Mouse (Mus musculus) spleen, postnatal 14 days (tissue): Measurements from ENCODE around the gene B3gnt7.
"Not testable (repeated sequence)": the region's sequence is repeated elsewhere in the genome, so short reads cannot be mapped to it uniquely, and the experiment has no call there.

Experiments used
- DNase-seq, 2 experiments: peaks; one replicate each; pipeline ENCODE4 v3.0.0; 2021 to 2022; ENCODE audit warnings: low spot score in 2 of 2

B3gnt7 gene

DNA sequence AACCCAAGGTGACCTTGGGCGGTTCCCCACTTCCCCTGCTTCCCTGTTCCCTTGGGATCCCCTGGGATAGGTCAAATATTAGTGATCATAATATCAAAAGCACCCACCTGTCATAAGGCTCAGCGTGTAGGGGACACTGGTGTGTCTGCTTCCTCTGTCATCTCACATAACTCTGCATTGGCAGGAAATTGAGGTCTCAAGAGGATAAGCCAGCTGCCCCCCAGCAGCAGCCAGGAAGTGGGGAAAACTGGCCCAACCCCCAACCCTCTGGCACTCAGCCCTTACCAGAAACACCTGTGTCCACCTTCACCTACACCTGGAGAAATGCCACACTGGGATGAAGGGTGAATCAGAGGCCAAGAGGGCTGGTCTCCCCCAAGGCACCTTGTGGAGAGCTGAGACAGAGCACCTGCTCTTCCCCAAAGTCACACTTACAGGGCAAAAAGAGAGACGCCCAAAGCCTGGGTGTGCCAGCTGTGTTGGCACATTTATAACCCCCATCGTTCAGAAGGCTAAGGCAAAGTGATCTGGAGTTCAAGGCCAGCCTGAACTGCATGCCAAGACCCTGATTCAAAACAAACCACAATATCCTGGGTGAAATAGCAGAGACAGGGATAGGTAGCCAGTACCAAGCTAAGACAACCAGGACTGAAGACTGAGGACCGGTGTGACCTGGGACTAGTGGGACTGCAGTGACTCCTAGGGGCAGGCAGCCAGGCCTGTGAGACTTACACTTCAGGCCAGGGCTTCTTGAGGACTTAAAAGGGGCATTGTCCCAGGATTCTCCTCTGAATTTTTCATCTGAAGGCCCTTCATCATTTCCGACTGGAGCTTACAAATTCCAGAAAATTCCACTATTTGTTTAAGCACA is 1.2 kb upstream of the B3gnt7 start:
- peak in 1 of 2 experiments; percentile 22 for DNase-seq

DNA sequence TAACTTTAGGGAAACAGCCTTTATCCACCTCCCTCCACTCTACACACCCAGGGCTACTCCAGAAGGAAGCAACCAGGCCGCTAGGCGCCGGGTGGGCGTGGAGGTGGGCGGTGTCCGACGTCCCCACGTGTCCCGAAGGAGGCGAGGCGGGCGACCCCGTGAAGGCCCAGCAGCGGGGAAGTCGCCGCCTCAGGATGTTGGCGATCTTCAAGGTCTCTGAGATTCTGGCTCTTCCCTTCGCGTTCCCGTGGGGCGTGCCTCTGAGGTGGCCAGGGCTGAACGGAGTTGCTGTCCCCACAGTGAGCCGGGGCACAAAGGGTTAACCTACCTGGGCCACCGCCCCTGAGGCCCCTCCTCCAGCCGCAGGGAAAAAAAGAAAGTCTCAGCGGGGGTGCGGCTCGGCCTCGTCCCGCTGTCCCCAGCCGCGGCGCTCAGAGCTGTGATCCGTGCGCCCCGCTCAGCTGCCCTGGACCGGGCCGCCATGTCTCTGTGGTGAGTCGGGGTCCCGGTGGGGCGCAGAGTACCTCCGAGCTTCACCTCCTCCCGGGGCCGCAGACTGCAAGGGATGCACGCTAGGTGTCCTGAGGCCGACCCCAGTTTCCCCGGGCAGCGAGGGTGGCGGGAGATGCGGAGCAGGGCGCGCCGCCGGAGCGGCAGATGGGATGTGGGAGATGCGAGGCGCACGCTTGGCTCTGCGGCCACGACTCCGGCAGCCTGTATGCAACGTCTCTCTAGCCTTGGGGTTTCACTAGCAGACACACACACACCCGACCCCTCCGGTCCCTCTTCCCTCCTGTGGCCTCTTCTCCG is 636 bp downstream of the B3gnt7 start:
- DNase-seq = no peak

DNA sequence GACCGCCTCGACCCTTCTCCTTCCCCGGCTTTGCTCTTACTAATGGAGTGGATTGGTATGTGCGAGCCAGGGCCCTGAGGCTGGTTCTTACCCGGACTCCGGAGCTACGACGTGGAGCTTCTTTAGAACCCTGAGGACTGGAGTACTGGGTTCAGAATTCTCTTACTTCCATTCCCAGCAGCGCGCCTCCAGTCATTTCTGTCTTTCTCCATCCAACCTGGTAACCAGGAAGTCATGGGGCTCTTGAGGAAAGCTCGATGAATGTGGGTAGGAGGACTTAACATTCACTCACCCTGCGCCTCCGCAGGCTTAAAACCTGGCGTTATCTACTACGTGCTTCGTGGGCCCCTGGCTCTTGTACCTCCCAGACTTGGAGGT is 1.2 kb downstream of the B3gnt7 start:
- DNase-seq = no peak

DNA sequence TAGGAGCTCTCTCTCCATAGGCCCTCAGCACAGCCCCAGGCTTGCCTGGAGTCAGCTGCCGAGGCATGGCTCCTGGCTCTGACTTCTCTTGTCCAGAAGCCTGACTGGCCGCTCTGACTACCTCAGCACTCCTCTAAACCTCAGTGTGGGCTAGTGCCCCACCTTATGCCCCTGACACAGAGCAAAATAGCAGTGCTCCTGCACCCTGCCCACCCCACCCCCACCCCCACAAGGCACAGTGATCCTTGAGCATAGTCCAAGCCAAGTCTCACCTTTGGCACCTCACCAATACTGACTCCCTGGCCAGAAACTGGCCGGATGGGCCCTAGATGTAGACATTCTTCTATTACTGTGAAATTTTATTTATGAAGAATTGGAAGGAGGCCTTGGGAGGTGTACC is 4.1 kb downstream of the B3gnt7 start:
- DNase-seq = no peak

DNA sequence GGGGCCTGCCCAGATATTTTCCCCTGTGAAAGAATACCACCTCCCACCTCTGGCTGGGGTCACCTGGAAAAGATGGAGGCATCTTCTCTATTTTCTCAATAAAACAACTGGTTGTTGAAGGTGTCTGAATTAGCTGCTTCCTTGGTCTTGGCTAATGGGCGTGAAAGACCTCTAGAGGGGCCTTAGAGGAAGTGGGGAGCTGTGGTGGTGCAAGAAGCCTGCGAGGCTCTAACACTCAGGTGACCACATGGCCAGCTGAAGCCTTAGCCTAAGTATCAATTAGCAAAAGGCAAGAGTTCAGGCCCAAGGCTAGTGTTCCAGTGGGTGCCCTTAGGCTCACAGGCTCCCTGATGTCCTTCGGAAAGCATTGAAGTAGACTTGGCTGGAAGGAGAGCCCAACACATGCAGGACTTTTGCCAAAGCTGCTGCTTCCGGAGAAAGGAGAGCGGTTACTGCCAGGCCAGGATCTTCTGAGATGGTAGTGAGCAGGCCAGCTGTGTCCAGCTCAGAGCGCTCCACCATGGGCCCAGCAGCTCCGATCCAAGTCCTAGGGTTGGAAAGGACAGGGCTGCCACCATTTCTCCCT is 4.6 kb downstream of the B3gnt7 start:
- DNase-seq = no peak

DNA sequence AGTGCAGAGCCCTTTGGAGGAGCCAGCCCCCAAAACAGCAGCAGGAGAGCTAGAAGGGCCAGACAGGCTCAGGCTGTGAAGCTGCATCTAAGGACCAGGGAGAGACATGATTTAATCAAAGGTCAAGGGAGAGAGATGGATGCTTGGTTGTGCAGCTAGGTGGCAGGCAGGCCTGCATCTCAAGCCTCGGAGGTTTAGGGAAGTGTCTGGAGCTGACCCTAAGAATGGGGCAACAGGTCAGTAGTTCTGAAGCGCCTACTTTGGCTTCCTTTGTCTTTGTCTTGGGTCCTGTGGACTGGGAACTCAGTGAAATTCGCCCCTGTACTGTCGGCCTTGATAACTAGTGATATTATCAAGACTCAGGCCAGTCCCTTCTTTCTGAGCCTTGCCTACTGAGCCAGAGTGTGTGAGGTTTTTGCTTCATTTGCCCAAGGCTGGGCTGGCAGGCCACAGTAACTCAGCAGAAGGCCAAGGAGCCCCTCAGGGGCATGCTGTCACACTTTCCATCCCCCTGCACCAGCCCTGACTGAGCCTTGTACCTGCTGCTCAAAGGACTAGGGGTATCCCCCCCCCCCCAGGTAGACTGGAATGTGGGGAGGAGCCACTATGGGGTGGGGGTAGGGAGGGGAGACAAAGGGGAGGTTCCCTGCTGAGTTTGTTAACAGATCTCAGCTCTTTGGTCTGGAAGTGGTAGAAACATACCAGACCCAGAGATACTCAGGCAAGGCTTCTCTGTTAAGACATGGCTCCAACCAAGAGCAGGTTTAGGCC is 5.4 kb downstream of the B3gnt7 start:
- DNase-seq = no peak

DNA sequence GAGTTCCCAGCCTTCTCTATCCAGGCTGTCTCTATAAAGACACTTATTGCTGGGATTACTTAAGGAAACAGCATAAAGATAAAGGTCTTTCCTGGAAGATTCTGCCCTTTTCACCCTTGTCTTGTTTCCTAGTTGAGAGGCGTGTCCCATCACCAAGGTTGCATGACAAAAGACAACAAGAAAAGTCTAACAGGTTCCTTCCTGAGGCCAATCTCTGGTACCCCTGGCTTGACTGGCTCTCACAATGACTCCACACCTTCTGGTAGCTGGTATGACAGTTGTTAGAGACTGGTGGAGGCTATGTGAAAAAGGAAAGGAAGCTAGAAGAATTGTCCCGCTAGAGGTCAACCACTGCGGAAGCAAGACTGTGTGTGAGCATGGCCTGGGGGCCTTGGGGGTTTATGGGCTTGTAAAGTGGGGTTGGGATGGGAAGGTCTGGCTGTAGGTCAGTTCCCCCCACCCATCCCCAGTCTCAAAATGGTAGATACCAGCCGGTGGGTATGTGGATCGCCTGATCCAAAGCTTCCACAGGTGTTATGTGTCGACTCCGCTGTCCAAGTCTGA is 6.7 kb downstream of the B3gnt7 start:
- DNase-seq = no peak

DNA sequence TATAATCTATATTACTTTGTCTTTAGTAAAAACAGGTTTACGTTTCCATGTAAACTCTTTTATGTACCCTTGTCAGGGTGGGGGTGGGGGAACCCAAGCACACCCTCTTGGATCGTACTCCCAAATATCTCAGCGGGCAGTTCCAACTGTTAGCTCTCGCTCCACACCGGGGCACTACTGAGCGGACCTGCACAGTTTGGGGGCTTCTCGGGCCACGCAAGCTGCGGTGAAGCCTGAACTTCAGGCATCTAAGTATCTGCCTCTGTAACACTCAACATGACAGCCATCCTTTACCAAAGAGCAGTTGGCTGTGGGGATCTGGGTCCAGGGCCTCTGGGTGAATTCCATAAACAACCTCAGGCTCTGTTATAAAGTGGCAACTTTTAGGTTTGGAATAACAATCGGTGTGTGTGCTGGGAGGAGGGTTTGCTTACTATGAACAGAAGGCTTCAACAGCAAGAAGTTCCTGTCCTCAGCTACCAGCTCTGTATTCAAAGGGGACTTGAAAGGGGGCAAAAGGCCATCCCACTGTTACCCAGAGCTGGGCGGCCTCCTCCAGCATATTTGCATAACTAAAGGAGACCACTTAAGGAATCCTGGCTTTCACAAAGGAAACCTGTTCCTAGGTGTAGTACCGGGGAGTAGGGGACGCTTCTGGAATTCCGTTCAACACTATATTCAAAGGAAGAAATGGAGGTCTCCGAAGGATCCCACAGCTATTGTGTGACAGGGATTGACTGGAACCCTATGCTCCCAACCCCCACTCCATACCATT is 8.1 kb downstream of the B3gnt7 start:
- DNase-seq = no peak

DNA sequence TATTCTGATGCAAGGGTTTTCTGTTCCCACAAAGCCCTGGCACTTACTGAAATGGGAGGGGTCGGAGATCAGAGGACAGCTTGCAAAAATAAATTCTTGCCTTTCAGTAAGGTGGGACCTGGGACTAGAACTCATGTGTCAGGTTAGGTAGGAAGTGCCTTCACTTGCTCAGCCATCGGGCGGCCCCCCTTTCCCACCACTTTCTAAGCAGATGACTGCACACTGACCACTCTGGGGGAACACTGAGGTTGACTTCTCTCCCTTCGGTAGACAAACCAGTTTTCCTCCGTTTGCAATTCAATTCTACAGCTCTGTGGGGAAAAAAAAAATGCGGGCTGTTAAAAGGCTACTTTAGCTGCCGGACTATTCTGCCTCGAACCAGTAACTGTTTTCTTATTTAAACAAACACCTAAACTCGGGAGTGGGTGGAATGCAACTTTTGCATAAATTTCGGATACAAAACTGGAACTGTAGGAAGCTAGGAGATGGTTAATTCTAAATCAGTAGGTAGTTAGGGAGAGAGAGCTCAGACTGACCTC is 8.9 kb downstream of the B3gnt7 start:
- DNase-seq = no peak

DNA sequence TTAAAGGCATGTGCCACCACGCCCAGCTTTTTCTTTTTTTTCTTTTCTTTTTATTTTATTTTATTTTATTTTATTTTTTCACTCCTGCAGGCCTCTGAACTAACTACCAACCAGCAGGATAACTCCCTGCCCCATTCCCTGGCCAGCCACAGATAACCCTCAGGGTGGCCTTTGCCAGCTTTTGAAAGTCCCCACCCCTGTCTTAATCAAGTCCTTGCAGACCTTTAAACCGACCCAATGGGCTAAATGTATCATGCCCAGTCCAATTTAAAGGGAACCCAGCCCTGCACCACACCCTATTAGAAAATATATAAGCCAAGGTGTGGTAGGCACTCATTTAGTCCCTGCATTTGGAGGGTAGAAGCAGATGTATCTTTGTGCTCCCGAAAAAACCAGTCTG is 9.6 kb downstream of the B3gnt7 start:
- DNase-seq = no peak

DNA sequence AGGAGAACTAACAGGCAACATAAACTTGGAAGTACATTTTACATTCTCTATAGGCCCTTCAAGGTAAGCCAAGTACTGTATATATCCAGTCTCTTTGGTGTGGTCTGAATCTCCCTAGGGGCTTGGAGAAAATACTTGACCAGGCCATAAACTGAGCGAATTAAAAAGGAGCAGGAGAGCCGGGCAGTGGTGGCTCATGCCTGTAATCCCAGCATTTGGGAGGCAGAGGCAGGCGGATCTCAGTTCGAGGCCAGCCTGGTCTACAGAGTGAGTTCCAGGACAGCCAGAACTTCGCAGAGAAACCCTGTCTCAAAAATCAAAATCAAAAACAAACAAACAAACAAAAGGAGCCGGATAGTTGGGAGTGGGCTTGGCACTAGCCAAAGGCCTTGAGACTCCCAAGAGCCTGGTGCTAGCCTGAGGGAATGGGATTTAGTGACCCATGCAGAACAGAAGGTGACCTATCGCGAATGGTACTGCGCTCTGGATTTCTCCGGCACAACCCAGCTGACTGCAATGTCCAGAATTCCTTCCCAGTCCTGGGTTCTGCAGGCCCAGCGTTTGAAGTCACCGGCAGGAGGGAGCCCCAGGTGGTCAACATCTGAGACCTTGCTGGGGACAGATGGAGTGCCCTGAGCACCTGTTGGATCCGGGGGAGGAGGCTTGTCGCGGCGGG is 10.6 kb downstream of the B3gnt7 start:
- DNase-seq = no peak

DNA sequence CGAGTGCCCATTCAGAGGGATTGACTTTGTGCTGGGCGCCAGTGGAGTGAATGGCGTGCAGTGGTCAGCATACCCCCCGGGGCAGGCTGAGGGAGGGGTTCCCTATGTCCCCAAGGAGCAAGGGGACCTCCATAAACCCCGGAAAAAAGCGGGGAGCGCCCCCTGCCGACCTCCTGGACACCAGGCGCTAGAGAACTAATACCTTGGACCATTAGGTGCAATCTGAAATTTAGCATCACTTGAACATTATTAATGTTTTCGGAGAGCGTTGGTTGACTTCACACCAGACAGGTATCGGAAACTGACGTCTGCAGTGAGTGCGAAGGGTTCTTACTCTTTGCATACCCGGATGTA is 11.1 kb downstream of the B3gnt7 start:
- DNase-seq = peak in 1 of 2 experiments; percentile 46

DNA sequence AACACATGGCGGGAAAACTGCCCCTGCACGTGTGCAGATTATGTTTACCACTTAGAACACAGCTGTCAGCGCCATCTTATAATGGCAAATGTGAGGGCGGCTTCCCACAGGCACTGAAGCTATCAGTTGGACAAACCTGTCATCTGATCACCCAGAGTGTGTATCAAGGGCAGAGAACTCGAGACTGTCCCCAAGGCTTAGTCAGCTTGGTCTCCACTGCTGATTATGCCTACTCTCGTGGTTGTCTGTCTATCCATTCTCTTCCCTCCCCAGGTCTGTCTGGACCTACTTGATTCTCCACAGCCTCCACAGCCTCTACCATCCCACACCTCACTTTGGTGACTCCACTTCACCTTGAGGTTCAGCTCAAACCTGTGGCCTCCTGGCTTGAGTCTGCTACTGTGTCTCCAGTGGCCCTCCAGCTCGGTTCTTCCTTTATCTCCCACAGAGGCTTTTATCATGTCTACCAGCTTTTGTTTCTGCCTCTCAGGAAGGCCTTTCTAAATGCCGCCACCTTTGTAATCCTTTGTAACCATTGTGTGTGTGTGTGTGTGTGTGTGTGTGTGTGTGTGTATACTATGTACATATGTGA is 18.3 kb downstream of the B3gnt7 start:
- DNase-seq = no peak

DNA sequence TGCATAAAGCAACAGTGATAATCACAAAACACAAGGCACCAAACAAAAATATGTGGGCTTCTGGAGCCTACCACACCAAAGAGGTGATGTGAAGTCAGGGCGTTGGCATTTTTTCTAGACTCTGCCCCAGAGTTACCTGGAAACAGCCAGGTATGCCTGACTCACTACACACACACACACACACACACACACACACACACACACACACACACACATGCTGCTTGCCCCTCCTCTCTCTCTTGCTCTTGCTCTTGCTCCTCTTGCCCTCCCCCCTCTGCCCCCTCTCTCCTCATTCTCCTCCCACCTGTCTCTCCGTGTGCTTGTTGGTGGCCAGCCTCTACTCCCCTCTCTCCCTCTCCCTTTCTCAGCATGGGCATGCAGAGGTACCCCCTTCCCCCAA is 33.7 kb downstream of the B3gnt7 start:
- DNase-seq = no peak

DNA sequence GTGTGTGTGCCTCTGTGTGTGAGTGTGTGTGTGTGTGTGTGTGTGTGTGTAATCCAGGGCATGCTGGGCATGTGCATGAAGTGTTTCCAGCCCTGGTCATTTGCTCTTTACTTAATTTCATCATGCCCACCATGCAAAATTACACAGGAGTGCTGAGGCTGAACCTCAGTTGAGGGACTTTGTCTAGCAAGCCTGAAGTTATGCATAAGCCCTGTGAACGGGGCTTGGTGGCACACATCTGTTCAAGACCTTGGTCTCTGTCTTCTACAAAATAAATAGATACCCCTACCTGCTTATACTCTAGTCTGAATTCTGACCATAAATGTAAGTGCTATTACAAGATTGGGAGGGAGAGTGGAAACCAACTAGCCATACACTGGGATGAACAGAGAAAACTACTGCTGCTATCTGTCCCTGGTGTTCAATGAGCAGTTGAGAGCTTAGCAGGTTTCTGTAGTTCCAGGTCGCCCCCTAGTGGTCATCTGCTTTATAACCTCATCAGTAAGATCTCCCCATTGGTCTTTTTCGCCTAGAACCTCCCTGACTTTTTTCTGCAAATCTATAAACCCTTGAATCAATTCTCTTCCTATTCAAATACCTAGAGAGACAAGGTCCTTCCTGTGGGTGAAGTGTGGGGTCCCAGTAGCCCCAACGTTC is 36.7 kb downstream of the B3gnt7 start:
- peak; percentile 44 to 77 for DNase-seq

DNA sequence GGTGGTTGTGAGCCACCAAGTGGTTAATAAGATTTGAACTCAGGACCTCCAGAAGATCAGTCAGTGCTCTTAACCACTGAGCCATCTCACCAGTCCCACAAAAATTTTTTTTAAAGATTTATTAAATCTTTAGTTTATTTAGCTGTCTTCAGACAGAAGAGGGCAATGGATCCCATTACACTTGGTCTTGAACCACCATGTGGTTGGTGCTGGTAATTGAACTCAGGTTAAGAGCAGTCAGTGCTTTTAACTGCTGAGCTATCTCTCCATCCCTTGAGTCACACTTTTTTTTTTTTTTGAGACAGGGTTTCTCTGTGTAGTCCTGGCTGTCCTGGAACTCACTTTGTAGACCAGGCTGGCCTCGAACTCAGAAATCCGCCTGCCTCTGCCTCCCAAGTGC is 38.5 kb downstream of the B3gnt7 start:
- DNase-seq = not testable (repeated sequence)

DNA sequence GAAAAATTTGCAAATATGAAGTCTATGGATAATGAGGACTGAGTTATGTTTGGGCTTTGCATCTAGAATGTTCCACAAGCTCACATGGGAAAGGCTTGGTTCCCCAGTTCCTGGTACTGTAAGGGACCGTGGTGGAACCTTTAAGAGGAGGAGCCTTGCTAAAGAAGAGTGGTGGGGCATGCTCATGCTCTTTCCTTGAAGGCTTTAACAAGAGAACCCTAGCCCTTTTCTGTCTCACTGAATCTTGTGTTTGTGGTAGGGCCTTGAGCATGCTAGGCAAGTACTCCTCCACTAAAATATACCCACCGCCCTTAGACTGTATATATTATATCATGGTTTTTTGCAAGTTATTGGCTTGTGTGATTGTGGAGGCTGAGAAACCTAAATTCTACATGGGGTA is 39.7 kb downstream of the B3gnt7 start:
- DNase-seq = no peak

DNA sequence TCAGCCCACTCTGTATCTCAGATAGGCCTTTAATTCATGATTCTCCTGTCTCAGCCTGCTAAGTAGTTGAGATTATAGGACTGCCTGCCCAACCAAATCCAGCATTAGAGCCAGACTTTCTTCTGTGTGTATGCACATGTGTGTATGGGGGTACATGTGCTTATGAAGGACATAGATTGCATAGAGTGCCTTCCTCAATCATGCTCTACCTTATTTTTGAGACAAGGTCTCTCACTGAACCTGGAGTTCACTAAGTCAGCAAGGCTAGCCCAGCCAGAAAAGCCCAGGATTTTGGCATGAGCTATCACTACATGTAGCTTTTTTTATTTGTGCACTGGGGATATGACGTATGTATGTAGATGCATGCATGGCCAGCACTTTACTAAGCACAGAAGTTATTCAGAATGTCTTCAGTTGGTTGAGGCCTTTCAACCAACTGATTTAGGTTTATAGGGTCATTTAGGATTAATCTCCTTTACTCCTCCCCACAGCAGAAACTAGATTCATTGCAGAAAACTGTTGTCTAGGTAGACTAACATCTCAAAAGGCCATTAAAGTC is 40.5 kb downstream of the B3gnt7 start:
- DNase-seq = no peak
